9 mouse cellular contexts compared by ENCODE assay signal in genomic region chr13:23684295-23684945, GRCm38 (mm10). TPM values are rescaled to one million over a fixed set of nuclear protein-coding genes. Genes with fewer than 3 reads are reported as not detected.
DNase-seq lines count a peak whose midpoint lies in the region; ATAC-seq and TF ChIP-seq lines count a peak whose summit lies in the region.
"Not testable (repeated sequence)": the region's sequence is repeated elsewhere in the genome, so short reads cannot be mapped to it uniquely, and the experiment has no call there.
"Had no signal": no experiment of that assay in that cellular context is flagged by ENCODE, and none has a peak within 500 bp of the region (broad histone marks: within the 10 kb centered on the region; RNA-seq: fewer than 3 reads in every experiment).

No protein-coding gene starts in this region.

- peaks cover 18% of the 10 kb centered on the region for H3K4me1 ChIP-seq in hindbrain, embryonic 14.5 days (replicated peaks; ENCODE audit: control insufficient read depth, insufficient read depth, low read length)

- POLR2A ChIA-PET in Patski (lab: Charles Lee), result interaction anchor here (0.6 to 2.4 kb wide), 10 partner anchors 13 to 135 kb away, joined by 3 to 14 read pairs (median 4); partner anchors contain the start of genes Hist1h1e and Hist1h4c

- CTCF ChIA-PET in Patski (lab: Charles Lee), result interaction anchor here (1.2 to 2.3 kb wide), 6 partner anchors 12 to 1640 kb away, joined by 3 to 10 read pairs (median 5); no protein-coding TSS in a partner anchor

- H3K27me3 ChIP-seq in Patski; hindbrain, embryonic 14.5 days (ENCODE audit: control insufficient read depth, insufficient read depth, low read length): not testable (repeated sequence)

- H3K9ac ChIP-seq in hindbrain, embryonic 14.5 days, result peak overlapping the region; percentile 60

- peak overlapping the region; percentile 43 for H3K4me3 ChIP-seq in hindbrain, embryonic 14.5 days (replicated peaks; ENCODE audit: low read length)

- under 1% methylated on average over 12 of the region's 37 CpGs for WGBS in hindbrain, embryonic 14.5 days

- peak overlapping the region; percentile 91 for H3K27ac ChIP-seq in hindbrain, embryonic 14.5 days

- H3K36me3 ChIP-seq in hindbrain, embryonic 14.5 days (replicated peaks; ENCODE audit: control insufficient read depth, insufficient read depth), result not testable (repeated sequence)

- in situ Hi-C loops in Patski (cut with MboI; ENCODE audit: low pct_unique_long_range_greater_than_20kb), result loop anchor here (5.0 to 10.0 kb wide), 2 partner anchors 50 to 97 kb away; no protein-coding TSS in a partner anchor

- peak; percentile 26 for ATAC-seq in Patski
- ATAC-seq in frontal cortex, adult (ENCODE audit: low TSS enrichment), result peak; percentile 69
- ATAC-seq in hindbrain, embryonic 14.5 days (ENCODE audit: low FRiP score), result peak; percentile 1

- DNase-seq in Patski (ENCODE audit: low read depth, low spot score), result not testable (repeated sequence)
- DNase-seq in cerebellum, postnatal 25 days, result peak; percentile 26 to 36
- peak; percentile 88 for DNase-seq in hindbrain, embryonic 14.5 days (ENCODE audit: low spot score)
- DNase-seq in layer of hippocampus, postnatal 10 days (ENCODE audit: low spot score in 2 of 2), result peak; percentile 36 to 41
- peak; percentile 67 for DNase-seq in lung, postnatal 14 days
- DNase-seq in retina, adult 2 months (ENCODE audit: low read depth, low spot score), result peak; percentile 57
- peak; percentile 49 for DNase-seq in thymus, postnatal 4 days

- H3K4me2 ChIP-seq in hindbrain, embryonic 14.5 days (replicated peaks), result peak overlapping the region; percentile 72

- TF ChIP-seq CTCF in Patski (IDR thresholded peaks at IDR 0.05), result not testable (repeated sequence)

- not testable (repeated sequence) for H3K9me3 ChIP-seq in hindbrain, embryonic 14.5 days (ENCODE audit: control insufficient read depth, low read length)

RNA-seq across cellular contexts. Expression of gene Hist1h2bc, which starts 0.4 kb away (rescaled TPM):
- 60.2 TPM for polyA plus RNA-seq in Patski (2021)
- 14.5 and 15.1 TPM in 2 replicates for polyA plus RNA-seq in hindbrain, embryonic 14.5 days (2014; fragmentation: Nextera tagmentation; extraction: Ambion mirVana)
- total RNA-seq in layer of hippocampus, postnatal 10 days (2021), result 10 to 100 TPM; 27.9 to 28.0 TPM

RNA-seq across cellular contexts. Expression of gene Hist1h2ac, which starts 0.7 kb away (rescaled TPM):
- polyA plus RNA-seq in Patski (2021), result 0.92 TPM
- 0.26 and 0.27 TPM in 2 replicates for polyA plus RNA-seq in hindbrain, embryonic 14.5 days (2014; fragmentation: Nextera tagmentation; extraction: Ambion mirVana)
- total RNA-seq in layer of hippocampus, postnatal 10 days (2021), result 1 to 10 TPM; 2.6 to 3.3 TPM

RNA-seq across cellular contexts. Expression of gene Hist1h1t, which starts 11.2 kb away (rescaled TPM):
- polyA plus RNA-seq in Patski (2021), result 4.6 TPM
- not detected in 2 replicates for polyA plus RNA-seq in hindbrain, embryonic 14.5 days (2014; fragmentation: Nextera tagmentation; extraction: Ambion mirVana)
- total RNA-seq in layer of hippocampus, postnatal 10 days (2021), result not detected
- total RNA-seq: gastrocnemius, postnatal 25 days had no signal

RNA-seq across cellular contexts. Expression of gene Hist1h4c, which starts 13.8 kb away (rescaled TPM):
- 0.36 TPM for polyA plus RNA-seq in Patski (2021)
- polyA plus RNA-seq in hindbrain, embryonic 14.5 days (2014; fragmentation: Nextera tagmentation; extraction: Ambion mirVana), result 3.0 and 3.5 TPM in 2 replicates
- 100 to 1,000 TPM; 102 to 111 TPM for total RNA-seq in layer of hippocampus, postnatal 10 days (2021)

RNA-seq across cellular contexts. Expression of gene Hfe, which starts 26.2 kb away (rescaled TPM):
- 5.8 TPM for polyA plus RNA-seq in Patski (2021)
- polyA plus RNA-seq in hindbrain, embryonic 14.5 days (2014; fragmentation: Nextera tagmentation; extraction: Ambion mirVana), result 4.8 and 7.0 TPM in 2 replicates
- 1 to 10 TPM; 3.4 to 5.9 TPM for total RNA-seq in layer of hippocampus, postnatal 10 days (2021)

Comparison
In these comparisons a context has a peak if more than half of its experiments do, and no peak if none do; other contexts are left out.
1. ATAC-seq: peak in every context shown above with its lines; median percentile 69 in frontal cortex, adult; 26 in Patski; 1 in hindbrain, embryonic 14.5 days.